Mouse (Mus musculus) MEL (cell line): Measurements from ENCODE around the gene Hmgcl. TPM values are rescaled to one million over a fixed set of nuclear protein-coding genes. Genes with fewer than 3 reads are reported as not detected.

ENCODE experiments used
- DNase-seq: peaks from one replicate; pipeline ENCODE4 v3.0.0; 2011; ENCODE audit warnings: low read depth, low spot score
- H3K27ac ChIP-seq: 2 replicates; pipeline ENCODE4 v1.5.1; 2012; ENCODE audit warnings: low read depth, mild to moderate bottlenecking, control low read depth, low read length, moderate library complexity; ENCODE audit not compliant: control insufficient read depth
- H3K27me3 ChIP-seq, 2 experiments: fragments of 150-350 bp in 1 of 2; sonication (generic) in 1 of 2; 2 replicates each; pipeline ENCODE4 v1.6.1; 2012; ENCODE audit warnings: low read length in 2 of 2, mild to moderate bottlenecking in 2 of 2, improper control_type of control experiment in 1 of 2, moderate library complexity in 1 of 2; ENCODE audit not compliant: insufficient read depth in 2 of 2, control insufficient read depth in 1 of 2
- H3K36me3 ChIP-seq, 2 experiments: 2 replicates each; pipeline ENCODE4 v1.6.1; 2012 to 2014; ENCODE audit warnings: low read length in 2 of 2, improper control_type of control experiment in 1 of 2, inconsistent platforms in 1 of 2, mild to moderate bottlenecking in 1 of 2; ENCODE audit not compliant: insufficient read depth in 2 of 2, control insufficient read depth in 1 of 2
- H3K4me1 ChIP-seq, 2 experiments: fragments of 150-350 bp in 1 of 2; sonication (generic) in 1 of 2; 2 replicates each; pipeline ENCODE4 v1.6.1; 2012; ENCODE audit warnings: low read length in 2 of 2, improper control_type of control experiment in 1 of 2, mild to moderate bottlenecking in 1 of 2; ENCODE audit not compliant: insufficient read depth in 2 of 2, control insufficient read depth in 1 of 2
- H3K4me3 ChIP-seq, 2 experiments: fragments of 150-350 bp in 1 of 2; sonication (generic) in 1 of 2; 2 replicates each; pipeline ENCODE4 v1.5.1; 2012; ENCODE audit warnings: low read depth in 2 of 2, low read length in 2 of 2, mild to moderate bottlenecking in 2 of 2, moderate library complexity in 2 of 2, control low read depth in 1 of 2, improper control_type of control experiment in 1 of 2; ENCODE audit not compliant: control insufficient read depth in 1 of 2, insufficient read depth in 1 of 2
- H3K79me2 ChIP-seq: 2 replicates; pipeline ENCODE4 v1.6.1; 2012; ENCODE audit warnings: mild to moderate bottlenecking, low read length, moderate library complexity; ENCODE audit not compliant: control insufficient read depth, poor library complexity, insufficient read depth
- H3K9ac ChIP-seq: 2 replicates; pipeline ENCODE4 v1.6.1; 2012; ENCODE audit warnings: low read depth, mild to moderate bottlenecking, control low read depth, low read length, moderate library complexity; ENCODE audit not compliant: control insufficient read depth, poor library complexity, severe bottlenecking
- H3K9me3 ChIP-seq: fragments of 150-350 bp; sonication (generic); replicated peaks from 2 replicates; pipeline ENCODE4 v1.6.1; 2012; ENCODE audit warnings: mild to moderate bottlenecking, low read length, improper control_type of control experiment, moderate library complexity; ENCODE audit not compliant: insufficient read depth
- E2F4 ChIP-seq: IDR thresholded peaks from 2 replicates; pipeline ENCODE4 v1.6.1; 2011; ENCODE audit warnings: low read depth, low read length, improper control_type of control experiment, borderline replicate concordance
- ELF1 ChIP-seq: IDR thresholded peaks from 2 replicates; pipeline ENCODE4 v1.6.1; 2014; ENCODE audit warnings: low read depth, mild to moderate bottlenecking, inconsistent platforms, low read length, improper control_type of control experiment, moderate library complexity
- ETS1 ChIP-seq: IDR thresholded peaks from 2 replicates; pipeline ENCODE4 v1.6.1; 2012; ENCODE audit warnings: low read depth, mild to moderate bottlenecking, inconsistent platforms, low read length, improper control_type of control experiment, moderate library complexity
- GABPA ChIP-seq: IDR thresholded peaks from 2 replicates; pipeline ENCODE4 v1.6.1; 2012; ENCODE audit warnings: low read depth, mild to moderate bottlenecking, inconsistent platforms, low read length, improper control_type of control experiment, moderate library complexity
- GATA1 ChIP-seq: IDR thresholded peaks from 2 replicates; pipeline ENCODE4 v1.6.1; 2011; ENCODE audit warnings: low read depth, low read length, improper control_type of control experiment
- HCFC1 ChIP-seq: IDR thresholded peaks from 2 replicates; pipeline ENCODE4 v1.6.1; 2012; ENCODE audit warnings: low read depth, mild to moderate bottlenecking, inconsistent platforms, low read length, improper control_type of control experiment, moderate library complexity
- JUND ChIP-seq: IDR thresholded peaks from 2 replicates; pipeline ENCODE4 v1.6.1; 2011; ENCODE audit warnings: low read depth, mild to moderate bottlenecking, improper control_type of control experiment, low read length
- KAT2A ChIP-seq: conservative IDR thresholded peaks from 2 replicates; pipeline ENCODE4 v1.6.1; 2012; ENCODE audit warnings: low read depth, low read length, improper control_type of control experiment, inconsistent platforms
- MAX ChIP-seq: IDR thresholded peaks from 2 replicates; pipeline ENCODE4 v1.6.1; 2011; ENCODE audit warnings: low read length, improper control_type of control experiment
- MEF2A ChIP-seq: IDR thresholded peaks from 2 replicates; pipeline ENCODE4 v1.6.1; 2014; ENCODE audit warnings: low read depth, mild to moderate bottlenecking, inconsistent platforms, low read length, improper control_type of control experiment; ENCODE audit not compliant: poor library complexity, insufficient replicate concordance, severe bottlenecking; ENCODE audit errors: extremely low read depth
- MYB ChIP-seq: IDR thresholded peaks from 2 replicates; pipeline ENCODE4 v1.6.1; 2011; ENCODE audit warnings: mild to moderate bottlenecking, low read depth, low read length, improper control_type of control experiment
- NELFE ChIP-seq: IDR thresholded peaks from 2 replicates; pipeline ENCODE4 v1.6.1; 2011; ENCODE audit warnings: low read depth, low read length, improper control_type of control experiment
- NRF1 ChIP-seq: IDR thresholded peaks from 2 replicates; pipeline ENCODE4 v1.6.1; 2014; ENCODE audit warnings: low read depth, mild to moderate bottlenecking, inconsistent platforms, low read length, improper control_type of control experiment, moderate library complexity; ENCODE audit not compliant: poor library complexity, insufficient read depth, severe bottlenecking
- POLR2A ChIP-seq, 2 experiments: IDR thresholded peaks; 2 replicates each; pipeline ENCODE4 v1.6.1; 2011 to 2012; ENCODE audit warnings: low read length in 2 of 2, mild to moderate bottlenecking in 2 of 2, control low read depth in 1 of 2, improper control_type of control experiment in 1 of 2, low read depth in 1 of 2, moderate library complexity in 1 of 2; ENCODE audit not compliant: control insufficient read depth in 1 of 2, insufficient read depth in 1 of 2, poor library complexity in 1 of 2
- POLR2AphosphoS2 ChIP-seq: IDR thresholded peaks from 2 replicates; pipeline ENCODE4 v1.6.1; 2011; ENCODE audit warnings: low read length, improper control_type of control experiment
- POLR2AphosphoS5 ChIP-seq: IDR thresholded peaks from 2 replicates; pipeline ENCODE4 v1.6.1; 2012; ENCODE audit warnings: low read depth, borderline replicate concordance, mild to moderate bottlenecking, inconsistent platforms, low read length, moderate library complexity, mixed read lengths
- RCOR1 ChIP-seq: IDR thresholded peaks from 2 replicates; pipeline ENCODE4 v1.6.1; 2012; ENCODE audit warnings: low read depth, mild to moderate bottlenecking, inconsistent platforms, low read length, improper control_type of control experiment
- SMC3 ChIP-seq: IDR thresholded peaks from 2 replicates; pipeline ENCODE4 v1.6.1; 2011; ENCODE audit warnings: low read depth, low read length, improper control_type of control experiment
- TCF12 ChIP-seq: IDR thresholded peaks from 2 replicates; pipeline ENCODE4 v1.6.1; 2014; ENCODE audit warnings: low read depth, mild to moderate bottlenecking, inconsistent platforms, low read length, improper control_type of control experiment, moderate library complexity
- USF1 ChIP-seq: IDR thresholded peaks from 2 replicates; pipeline ENCODE4 v1.6.1; 2014; ENCODE audit warnings: low read depth, mild to moderate bottlenecking, inconsistent platforms, low read length, improper control_type of control experiment, moderate library complexity
- USF2 ChIP-seq, 2 experiments: IDR thresholded peaks; 2 replicates each; pipeline ENCODE4 v1.6.1; 2011 to 2012; ENCODE audit warnings: improper control_type of control experiment in 2 of 2, low read length in 2 of 2, borderline replicate concordance in 1 of 2, inconsistent platforms in 1 of 2, low read depth in 1 of 2, mild to moderate bottlenecking in 1 of 2; ENCODE audit not compliant: insufficient read depth in 1 of 2
- ZC3H11A ChIP-seq: IDR thresholded peaks from 2 replicates; pipeline ENCODE4 v1.6.1; 2012; ENCODE audit warnings: low read depth, mild to moderate bottlenecking, inconsistent platforms, low read length, improper control_type of control experiment
- ZMIZ1 ChIP-seq: IDR thresholded peaks from 2 replicates; pipeline ENCODE4 v1.6.1; 2012; ENCODE audit warnings: low read depth, mild to moderate bottlenecking, inconsistent platforms, low read length, improper control_type of control experiment, moderate library complexity
- ZNF384 ChIP-seq: IDR thresholded peaks from 2 replicates; pipeline ENCODE4 v1.6.1; 2012; ENCODE audit warnings: low read depth, mild to moderate bottlenecking, inconsistent platforms, low read length, improper control_type of control experiment
- polyA plus RNA-seq, 2 experiments: library from polyadenylated mRNA; stranded (reverse) in 1 of 2; unstranded in 1 of 2; fragments of >175 nt in 1 of 2; fragments of >200 nt in 1 of 2; gene quantifications; 2 replicates each; pipeline versions ENCODE4 v1.2.1 to v1.2.4; 2012; ENCODE audit warnings: low replicate concordance in 2 of 2, low read depth in 1 of 2; ENCODE audit not compliant: insufficient read length in 2 of 2, insufficient read depth in 1 of 2, missing spikeins in 1 of 2
- total RNA-seq: library from RNA; depleted of rRNA; stranded (reverse); fragments of 300-350 nt; gene quantifications from 2 replicates; pipeline ENCODE4 v1.2.3, GENCODE M21; 2012

Gene Hmgcl
- total and polyA plus RNA-seq, 3 experiments: 48.7 to 66.5 TPM; not detected in 1

- H3K27ac ChIP-seq: no peak overlapping the region
- H3K36me3 ChIP-seq: peaks cover 0 to 8% of the 10 kb centered on the region in 2 experiments; a peak in 3 of 4 replicates
Measured at GRCm38 (mm10) chr4:135967086-135967760, 21.0 kb downstream of the Hmgcl start.

GRCm38 (mm10) chr4:135968271-135968869 lies 22.1 kb downstream of the Hmgcl start:
- DNase-seq: no peak
- no peak for TF ChIP-seq POLR2AphosphoS5
- TF ChIP-seq MYB: no peak
- no peak for TF ChIP-seq ELF1
- no peak for TF ChIP-seq USF2 (IDR thresholded peaks at IDR 0.05; ENCODE audit: borderline replicate concordance in 1 of 2, insufficient read depth in 1 of 2, low read depth in 1 of 2, low read length in 2 of 2)
- TF ChIP-seq TCF12: no peak
- no peak for TF ChIP-seq POLR2AphosphoS2
- TF ChIP-seq JUND: no peak
- TF ChIP-seq E2F4: no peak
- no peak for TF ChIP-seq MEF2A
- TF ChIP-seq NELFE: no peak
- TF ChIP-seq ZNF384: no peak
- TF ChIP-seq GABPA: no peak
- no peak for TF ChIP-seq USF1
- TF ChIP-seq RCOR1: no peak
- TF ChIP-seq POLR2A (IDR thresholded peaks at IDR 0.05; ENCODE audit: control insufficient read depth in 1 of 2, insufficient read depth in 1 of 2, low read depth in 1 of 2, low read length in 2 of 2, poor library complexity in 1 of 2): no peak
- TF ChIP-seq ZMIZ1: no peak
- no peak for TF ChIP-seq NRF1
- no peak for TF ChIP-seq ZC3H11A
- TF ChIP-seq GATA1: no peak
- no peak for TF ChIP-seq KAT2A
- H3K27ac ChIP-seq: no peak overlapping the region
- no peaks in the 10 kb centered on the region for H3K9me3 ChIP-seq
- H3K9ac ChIP-seq: no peak overlapping the region
- H3K4me1 ChIP-seq: peaks cover 0 to 10% of the 10 kb centered on the region in 2 experiments; a peak in 3 of 4 replicates
- no peak overlapping the region for H3K4me3 ChIP-seq
- H3K27me3 ChIP-seq: no peaks in the 10 kb centered on the region
- H3K79me2 ChIP-seq: peaks cover 19% of the 10 kb centered on the region
- H3K36me3 ChIP-seq: peaks cover 0 to 4% of the 10 kb centered on the region in 2 experiments; a peak in 3 of 4 replicates

More at GRCm38 (mm10) chr4:135967086-135967760, 21.0 kb downstream of the Hmgcl start:
- TF ChIP-seq MAX: no peak
- no peak for TF ChIP-seq ETS1
- no peak for TF ChIP-seq SMC3
- no peak for TF ChIP-seq HCFC1
- no peak for TF ChIP-seq TCF12
- no peak for TF ChIP-seq ZNF384
- TF ChIP-seq MYB: no peak
- no peak for TF ChIP-seq RCOR1
- TF ChIP-seq, all 39 proteins: peak for 0
- no peak for DNase-seq
- H3K79me2 ChIP-seq: peaks cover 21% of the 10 kb centered on the region
- peaks cover 4 to 13% of the 10 kb centered on the region in 2 experiments; a peak in 3 of 4 replicates for H3K4me1 ChIP-seq
- H3K9me3 ChIP-seq: no peaks in the 10 kb centered on the region
- H3K27me3 ChIP-seq: no peaks in the 10 kb centered on the region
- no peak overlapping the region for H3K9ac ChIP-seq
- H3K4me3 ChIP-seq: no peak overlapping the region
